Mouse (Mus musculus) liver, postnatal 0 days (tissue): ENCODE results near the gene Tnni1.

Experiments used
- CTCF ChIP-seq: sonication (generic); IDR thresholded peaks from 2 replicates; pipeline ENCODE4 v1.5.1; 2016; ENCODE audit warnings: antibody characterized with exemption, low read depth
- EP300 ChIP-seq: IDR thresholded peaks from 2 replicates; pipeline ENCODE4 v1.6.1; 2016; ENCODE audit warnings: antibody characterized with exemption, low read depth, mild to moderate bottlenecking

DNA sequence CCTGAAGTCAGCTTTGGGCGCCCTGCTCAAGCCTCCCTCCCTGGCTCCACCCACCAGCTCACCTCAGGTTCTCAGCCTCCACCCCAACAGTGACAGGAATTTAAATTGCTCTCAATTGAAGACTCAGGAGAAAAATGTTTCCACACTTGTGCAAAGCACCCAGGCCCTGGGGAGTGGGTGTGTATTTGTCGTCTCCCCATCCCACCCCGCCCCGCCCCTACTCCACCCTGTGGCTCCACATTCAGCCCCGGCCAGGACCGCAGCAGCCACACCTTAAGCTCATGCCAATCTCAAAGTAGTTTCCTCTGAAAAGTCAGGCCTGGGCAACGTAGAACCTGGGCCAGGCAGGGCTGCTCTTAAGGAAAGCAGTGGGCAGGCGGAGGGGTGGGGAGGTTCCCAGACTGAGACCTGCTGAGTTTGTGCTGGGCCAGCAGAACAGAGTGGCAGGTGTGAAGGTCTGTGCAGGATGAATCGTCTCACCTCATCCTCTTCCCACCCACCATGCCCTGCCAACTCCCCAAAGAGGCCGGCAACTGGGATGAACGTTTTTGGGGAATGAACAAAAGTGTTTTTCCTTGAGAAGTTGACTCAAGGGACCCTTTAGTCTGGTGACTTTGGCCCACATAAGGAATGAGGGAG lies 78.0 kb downstream of the Tnni1 start:
- TF ChIP-seq CTCF = no peak
- TF ChIP-seq EP300 = no peak
